Mouse (Mus musculus): ENCODE data around the gene Vtn. TPM values are rescaled to one million over a fixed set of nuclear protein-coding genes. Genes with fewer than 3 reads are reported as not detected.

Gene Vtn
- total RNA-seq, 1 experiment from 2014 or later: not detected

Other genes with a start within 250 kb of the Vtn start
- gene 2610507B11Rik, start 237.3 kb upstream of the Vtn start, total RNA-seq (2017): 97.4 and 102 TPM in 2 replicates
- 4.1 and 4.8 TPM in 2 replicates for gene BC030499, start 208.2 kb upstream of the Vtn start, total RNA-seq (2017)
- 0.37 and 0.93 TPM in 2 replicates for gene Spag5, start 197.6 kb upstream of the Vtn start, total RNA-seq (2017)
- gene Aldoc, start 176.1 kb upstream of the Vtn start, total RNA-seq (2017): 1.7 and 2.9 TPM in 2 replicates
- gene Pigs, start 170.7 kb upstream of the Vtn start, total RNA-seq (2017): 17.2 and 21.1 TPM in 2 replicates
- gene Unc119, start 155.6 kb upstream of the Vtn start, total RNA-seq (2017): 62.9 and 76.7 TPM in 2 replicates
- gene Foxn1, start 112.5 kb upstream of the Vtn start, total RNA-seq (2017): not detected in 2 replicates
- 0.25 and 0.47 TPM in 2 replicates for gene Slc13a2, start 76.9 kb upstream of the Vtn start, total RNA-seq (2017)
- gene Slc46a1, start 33.4 kb upstream of the Vtn start, total RNA-seq (2017): not detected in 2 replicates
- gene Sarm1, start 1.3 kb upstream of the Vtn start, total RNA-seq (2017): 0.12 and 0.23 TPM in 2 replicates
- not detected in 2 replicates for gene Sebox, start 4.4 kb downstream of the Vtn start, total RNA-seq (2017)
- gene Tmem199, start 13.1 kb downstream of the Vtn start, total RNA-seq (2017): 25.4 and 34.9 TPM in 2 replicates
- gene Poldip2, start 13.1 kb downstream of the Vtn start, total RNA-seq (2017): 34.9 and 35.7 TPM in 2 replicates
- gene Tnfaip1, start 37.2 kb downstream of the Vtn start, total RNA-seq (2017): 7.4 and 7.6 TPM in 2 replicates
- 75.6 and 87.8 TPM in 2 replicates for gene Ift20, start 37.3 kb downstream of the Vtn start, total RNA-seq (2017)
- gene Tmem97, start 51.7 kb downstream of the Vtn start, total RNA-seq (2017): 0.93 and 2.9 TPM in 2 replicates
- 41.5 and 46.1 TPM in 2 replicates for gene Nlk, start 198.3 kb downstream of the Vtn start, total RNA-seq (2017)

All from neutrophil, adult 5-6 weeks (primary cell).